Mouse (Mus musculus) ES-Bruce4 (cell line): ENCODE measurements at regions not wholly inside any gene's neighbourhood (a gene's known extent, or its start where the extent isn't known, plus 50 kb on each side); places are given as distances from the start of the nearest gene placed in this dataset.

Experiments
- H3K27ac ChIP-seq: 2 replicates; pipeline ENCODE4 v1.5.1; 2012; ENCODE audit warnings: low read length, inconsistent platforms; ENCODE audit not compliant: insufficient read depth
- H3K27me3 ChIP-seq: 2 replicates; pipeline ENCODE4 v1.6.1; 2012; ENCODE audit warnings: mild to moderate bottlenecking, low read length, inconsistent platforms; ENCODE audit not compliant: control insufficient read depth, poor library complexity, insufficient read depth, severe bottlenecking
- H3K36me3 ChIP-seq: 2 replicates; pipeline ENCODE4 v1.6.1; 2012; ENCODE audit warnings: inconsistent platforms, mild to moderate bottlenecking, low read length, moderate library complexity; ENCODE audit not compliant: control insufficient read depth, poor library complexity, insufficient read depth, severe bottlenecking
- H3K4me1 ChIP-seq: one replicate; pipeline ENCODE4 v1.8.1; 2011; ENCODE audit warnings: low read length; ENCODE audit not compliant: control insufficient read depth, insufficient read depth
- H3K4me3 ChIP-seq: 2 replicates; pipeline ENCODE4 v1.5.1; 2011; ENCODE audit warnings: low read depth, mild to moderate bottlenecking, low read length
- H3K9ac ChIP-seq: 2 replicates; pipeline ENCODE4 v1.6.1; 2012; ENCODE audit warnings: low read depth, mild to moderate bottlenecking, inconsistent platforms; ENCODE audit not compliant: poor library complexity, severe bottlenecking
- H3K9me3 ChIP-seq: replicated peaks from 2 replicates; pipeline ENCODE4 v1.6.1; 2012; ENCODE audit warnings: mild to moderate bottlenecking, low read length, inconsistent platforms; ENCODE audit not compliant: control insufficient read depth, poor library complexity, insufficient read depth, severe bottlenecking
- CTCF ChIP-seq: IDR thresholded peaks from one replicate; pipeline ENCODE4 v1.8.1; 2011; ENCODE audit warnings: low read depth, low read length
- EP300 ChIP-seq: IDR thresholded peaks from 2 replicates; pipeline ENCODE4 v1.6.1; 2011; ENCODE audit warnings: low read depth, low read length; ENCODE audit not compliant: insufficient read depth
- POLR2A ChIP-seq: IDR thresholded peaks from one replicate; pipeline ENCODE4 v1.8.1; 2011; ENCODE audit warnings: low read length; ENCODE audit not compliant: insufficient read depth

DNA sequence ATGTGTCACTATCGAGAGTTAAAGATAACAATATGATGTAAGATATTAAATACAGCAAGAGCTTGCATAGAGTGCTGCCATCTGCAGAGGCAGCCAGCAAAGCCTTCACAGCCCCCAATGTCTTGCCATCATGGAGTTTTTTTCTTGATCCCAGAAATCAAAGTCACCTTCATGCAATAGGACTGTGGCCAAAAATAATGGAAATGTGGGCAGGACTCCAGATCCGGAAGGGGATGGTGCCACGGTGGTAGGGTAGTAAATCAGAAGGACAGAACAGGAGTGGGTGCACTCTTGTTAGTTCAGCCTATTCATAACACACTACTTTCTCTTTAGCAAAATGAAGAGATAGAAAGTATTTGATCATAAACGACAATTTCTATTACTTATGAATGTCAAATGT lies 145.3 kb downstream of the Cavin4 start:
- TF ChIP-seq CTCF (no peak), POLR2A (no peak), EP300 (no peak)

DNA sequence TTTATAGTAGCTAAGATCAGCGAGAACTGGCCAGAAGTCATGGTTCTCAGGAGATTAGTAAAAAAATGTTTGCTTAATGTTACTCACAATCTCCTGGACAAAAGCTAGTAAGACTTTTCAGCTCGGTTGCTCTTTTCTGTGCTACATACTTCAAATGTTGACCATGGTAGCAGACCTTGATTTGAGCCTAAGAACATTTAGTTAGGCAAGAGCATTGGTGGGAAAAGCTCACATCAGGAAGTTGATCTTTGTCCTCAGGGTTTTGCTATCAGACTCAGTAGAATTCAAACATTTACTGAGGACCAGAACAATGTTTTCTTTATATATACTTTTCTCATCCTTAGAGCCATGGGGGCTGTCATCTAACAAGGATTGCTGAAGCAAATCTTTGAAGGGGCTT lies 170.4 kb downstream of the Cavin4 start:
- H3K4me3 ChIP-seq: no peak overlapping the region
- no peaks in the 10 kb centered on the region for H3K4me1 ChIP-seq
- no peak overlapping the region for H3K27ac ChIP-seq
- TF ChIP-seq CTCF (no peak), EP300 (no peak), POLR2A (no peak)
- H3K36me3 ChIP-seq: no peaks in the 10 kb centered on the region
- H3K9ac ChIP-seq: no peak overlapping the region
- no peaks in the 10 kb centered on the region for H3K27me3 ChIP-seq
- no peaks in the 10 kb centered on the region for H3K9me3 ChIP-seq

More for the DNA sequence above, 145.3 kb downstream of the Cavin4 start:
- Histone ChIP-seq H3K27me3 (no peaks in the 10 kb centered on the region), H3K27ac (no peak overlapping the region), H3K36me3 (no peaks in the 10 kb centered on the region), H3K4me1 (no peaks in the 10 kb centered on the region), H3K9me3 (peaks cover 13% of the 10 kb centered on the region; the same call in 1 of the 2 replicates), H3K9ac (no peak overlapping the region), H3K4me3 (no peak overlapping the region)

DNA sequence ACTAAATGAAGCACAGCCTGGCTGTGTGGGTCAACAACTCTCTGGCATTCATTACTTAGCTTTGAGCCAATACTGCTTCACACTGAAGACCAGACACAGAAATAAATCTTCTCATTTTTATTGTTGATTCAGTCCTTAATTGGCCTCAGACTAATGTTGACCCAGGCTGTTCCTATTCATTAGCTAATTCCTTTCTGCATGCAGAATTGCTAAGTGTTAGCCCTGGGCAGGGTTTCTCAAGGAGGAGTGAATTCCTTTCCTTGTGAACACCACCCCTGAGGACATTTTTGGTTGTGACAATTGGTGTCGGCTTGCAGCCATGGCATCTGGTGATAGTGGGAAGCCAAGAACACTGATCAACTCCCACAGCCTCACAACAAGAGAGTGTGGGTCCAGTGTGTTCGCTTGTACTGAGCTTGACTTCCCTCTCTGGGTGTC lies 179.5 kb downstream of the Cavin4 start:
- TF ChIP-seq EP300 (no peak), POLR2A (no peak), CTCF (no peak)
- Histone ChIP-seq H3K4me1 (no peaks in the 10 kb centered on the region), H3K9ac (no peak overlapping the region), H3K9me3 (no peaks in the 10 kb centered on the region), H3K27me3 (no peaks in the 10 kb centered on the region), H3K4me3 (no peak overlapping the region), H3K27ac (no peak overlapping the region), H3K36me3 (no peaks in the 10 kb centered on the region)

DNA sequence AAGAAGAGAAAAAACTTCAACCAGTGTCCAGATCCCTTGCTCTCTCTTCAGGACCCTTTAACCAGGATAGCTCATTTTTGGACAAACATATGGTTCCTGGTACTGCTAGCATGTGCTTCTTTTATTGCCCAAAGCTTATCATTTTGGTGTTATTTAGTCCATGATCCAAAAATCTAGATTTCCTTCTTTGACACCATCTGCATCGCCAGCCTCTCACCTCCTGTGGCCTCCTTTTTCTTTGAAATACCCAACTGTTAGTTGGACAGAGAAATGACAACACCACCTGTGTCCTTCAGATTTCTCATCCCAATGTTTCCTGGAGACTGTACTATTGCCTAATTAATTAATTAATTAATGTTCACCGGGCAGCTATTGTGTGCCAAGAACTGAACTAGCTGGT lies 188.0 kb upstream of the Plppr1 start:
- Histone ChIP-seq H3K9ac (no peak overlapping the region), H3K27ac (no peak overlapping the region), H3K4me3 (no peak overlapping the region), H3K4me1 (no peaks in the 10 kb centered on the region), H3K27me3 (no peaks in the 10 kb centered on the region), H3K36me3 (no peaks in the 10 kb centered on the region), H3K9me3 (no peaks in the 10 kb centered on the region)
- TF ChIP-seq CTCF: no peak

GRCm38 (mm10) chr4:48889074-48889592 lies 169.9 kb upstream of the Plppr1 start:
- TF ChIP-seq EP300 (no peak), CTCF (no peak), POLR2A (no peak)
- H3K4me3 ChIP-seq: no peak overlapping the region
- H3K27ac ChIP-seq: no peak overlapping the region
- H3K4me1 ChIP-seq: no peaks in the 10 kb centered on the region
- H3K9ac ChIP-seq: no peak overlapping the region
- H3K27me3 ChIP-seq: no peaks in the 10 kb centered on the region
- H3K36me3 ChIP-seq: no peaks in the 10 kb centered on the region
- H3K9me3 ChIP-seq: no peaks in the 10 kb centered on the region

- H3K9ac ChIP-seq: no peak overlapping the region
- H3K4me3 ChIP-seq: no peak overlapping the region
- no peak overlapping the region for H3K27ac ChIP-seq
- TF ChIP-seq CTCF (no peak), EP300 (no peak), POLR2A (no peak)
- H3K36me3 ChIP-seq: no peaks in the 10 kb centered on the region
- H3K9me3 ChIP-seq: no peaks in the 10 kb centered on the region
- peaks cover 1% of the 10 kb centered on the region; the same call in 1 of the 2 replicates for H3K27me3 ChIP-seq
- no peaks in the 10 kb centered on the region for H3K4me1 ChIP-seq
These were observed 154.5 kb upstream of the Plppr1 start for GRCm38 (mm10) chr4:48904551-48904950.
